Mouse (Mus musculus) cerebellum, adult 9-10 months (tissue): ENCODE measurements around the gene Vti1a.

ENCODE experiments used
- DNase-seq: peaks from one replicate; pipeline ENCODE4 v3.0.0; 2022

Gene Vti1a

DNA sequence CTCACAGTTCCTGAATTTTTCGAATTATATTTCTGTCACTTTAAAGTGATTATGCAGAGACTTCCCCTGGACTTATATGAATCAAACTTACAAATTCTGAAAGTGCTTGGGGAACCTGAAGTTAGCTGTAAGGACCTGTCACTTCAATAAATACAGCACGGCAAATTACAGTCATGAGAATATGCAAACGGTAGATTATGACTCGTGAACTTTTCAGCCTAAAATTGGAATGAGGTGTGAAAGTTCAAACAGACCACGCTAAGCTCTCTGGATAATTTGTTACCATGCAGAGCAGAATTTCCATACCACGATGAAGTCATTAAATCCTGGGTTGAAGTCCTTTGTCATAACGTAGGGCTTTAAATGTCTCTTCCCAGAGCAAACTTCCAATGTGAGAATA, 66.7 kb downstream of the Vti1a start:
- DNase-seq, result no peak

DNA sequence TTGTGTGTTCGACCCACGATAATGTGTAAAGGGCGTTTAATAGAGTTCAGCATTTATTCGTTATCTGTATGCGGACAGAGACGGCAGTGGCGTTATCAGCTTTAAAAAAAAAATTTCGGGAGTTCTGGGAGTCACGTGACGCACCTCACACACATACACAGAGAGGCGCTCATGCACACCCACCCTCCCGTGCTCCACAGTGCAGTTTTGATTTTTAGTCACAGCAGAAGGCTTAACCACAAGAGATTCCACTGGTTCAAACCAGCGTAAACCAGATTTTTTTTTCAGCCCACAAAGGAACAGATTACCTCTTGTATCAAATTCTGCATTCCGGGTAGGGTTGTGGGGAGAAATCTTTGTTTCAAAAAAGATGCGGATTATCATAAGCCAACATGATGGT, 68.5 kb downstream of the Vti1a start:
- DNase-seq, result no peak

DNA sequence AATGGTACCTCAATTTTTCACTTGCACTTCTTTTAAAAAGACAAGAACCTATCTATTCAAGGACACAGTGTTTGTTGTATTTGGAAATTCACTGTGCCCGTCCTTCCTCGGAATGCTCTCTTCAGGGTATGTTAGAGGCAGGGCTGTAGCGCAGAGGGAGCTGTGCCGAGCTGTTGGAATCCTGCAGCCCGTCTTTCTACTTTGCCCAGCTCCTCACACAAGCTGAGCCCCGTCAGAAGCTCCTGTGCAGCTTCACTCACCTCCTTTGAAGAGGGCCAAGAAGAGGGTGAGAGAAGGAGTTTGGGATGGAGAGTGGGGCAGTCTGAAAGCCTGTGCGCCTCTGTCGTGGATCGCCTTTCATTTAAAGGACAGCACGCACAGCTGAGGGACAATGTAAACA, 72.9 kb downstream of the Vti1a start:
- no peak for DNase-seq

GRCm38 (mm10) chr19:55390323-55390722, 74.2 kb downstream of the Vti1a start:
- DNase-seq, result no peak

- no peak for DNase-seq
These were observed 85.5 kb downstream of the Vti1a start for GRCm38 (mm10) chr19:55401638-55402037.

DNA sequence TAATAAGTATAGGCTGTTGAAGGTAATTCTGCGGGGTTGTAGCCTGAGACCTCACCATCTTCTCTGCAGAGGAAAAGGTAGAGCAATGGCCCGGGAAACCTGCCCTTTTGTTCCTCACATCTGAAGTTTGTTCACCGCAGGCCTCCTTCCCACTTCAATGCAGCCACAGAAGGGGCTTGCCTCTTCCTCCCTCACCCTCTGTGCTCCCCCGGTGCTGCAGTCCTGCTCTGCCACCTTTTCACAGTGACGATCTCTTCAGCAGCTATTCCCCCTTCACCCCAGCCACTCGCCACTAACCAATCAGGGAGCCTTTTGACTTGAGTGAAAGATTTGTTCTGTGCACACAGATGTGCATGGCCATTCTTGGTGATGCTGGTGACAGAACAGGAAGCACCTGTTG, 92.4 kb downstream of the Vti1a start:
- no peak for DNase-seq

DNA sequence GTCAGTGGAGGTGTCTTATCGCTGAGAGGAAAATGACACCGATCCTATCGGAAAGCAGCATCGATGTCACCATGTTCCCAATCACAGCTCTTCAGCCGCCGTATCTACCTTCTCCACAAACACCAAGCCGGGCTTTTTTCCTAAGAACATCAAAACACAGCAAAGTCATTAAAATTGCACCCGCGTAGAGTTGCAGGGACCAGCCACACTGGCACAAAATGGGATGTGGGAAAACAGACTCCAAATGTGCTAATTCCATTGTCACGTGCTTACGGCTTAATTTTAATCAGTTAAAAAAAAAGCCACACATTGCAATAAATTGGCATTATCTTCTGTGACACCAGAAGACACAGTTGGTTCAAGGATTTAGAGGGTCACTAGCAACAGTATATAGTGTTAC, 95.3 kb downstream of the Vti1a start:
- no peak for DNase-seq

DNA sequence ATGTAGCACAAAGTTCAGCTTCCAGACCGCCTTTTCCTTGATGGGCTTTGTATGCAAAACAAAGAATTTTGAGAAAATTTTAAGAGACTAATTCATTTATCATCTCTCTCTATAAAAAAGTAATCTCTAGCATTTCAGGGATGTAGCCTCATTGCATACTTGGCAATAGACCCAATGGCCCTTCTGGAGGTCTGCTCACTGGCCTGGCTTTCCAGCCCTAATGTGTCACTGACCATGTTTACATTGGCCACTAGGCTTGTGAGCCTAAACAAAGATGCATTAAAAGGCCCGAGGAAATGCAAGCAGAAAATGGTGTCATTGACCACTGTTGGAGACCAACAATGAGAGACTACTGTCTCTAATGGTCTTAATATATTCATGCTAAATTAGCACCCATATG, 95.8 kb downstream of the Vti1a start:
- DNase-seq, result no peak

GRCm38 (mm10) chr19:55414050-55414449, 98.0 kb downstream of the Vti1a start:
- DNase-seq, result no peak

GRCm38 (mm10) chr19:55418756-55419155, 102.7 kb downstream of the Vti1a start:
- DNase-seq, result no peak

DNA sequence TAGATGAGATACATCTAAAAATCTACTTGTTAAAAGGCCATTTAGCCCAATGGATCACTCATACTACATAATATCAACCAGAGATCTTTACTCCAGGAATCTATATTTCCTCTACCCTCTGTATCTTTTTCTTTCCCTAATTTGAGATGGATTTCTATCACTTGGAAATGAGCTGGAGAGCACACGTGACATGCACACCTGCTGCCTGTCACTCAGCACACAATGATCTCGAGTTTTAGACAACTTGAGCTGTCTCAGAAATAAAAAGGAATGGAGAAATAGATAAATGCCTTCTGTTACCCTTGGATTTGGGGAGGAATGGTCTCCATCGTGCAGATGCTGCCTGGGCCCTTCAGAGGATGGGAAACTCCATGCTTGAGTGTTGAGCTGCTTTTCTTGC, 103.9 kb downstream of the Vti1a start:
- no peak for DNase-seq

DNA sequence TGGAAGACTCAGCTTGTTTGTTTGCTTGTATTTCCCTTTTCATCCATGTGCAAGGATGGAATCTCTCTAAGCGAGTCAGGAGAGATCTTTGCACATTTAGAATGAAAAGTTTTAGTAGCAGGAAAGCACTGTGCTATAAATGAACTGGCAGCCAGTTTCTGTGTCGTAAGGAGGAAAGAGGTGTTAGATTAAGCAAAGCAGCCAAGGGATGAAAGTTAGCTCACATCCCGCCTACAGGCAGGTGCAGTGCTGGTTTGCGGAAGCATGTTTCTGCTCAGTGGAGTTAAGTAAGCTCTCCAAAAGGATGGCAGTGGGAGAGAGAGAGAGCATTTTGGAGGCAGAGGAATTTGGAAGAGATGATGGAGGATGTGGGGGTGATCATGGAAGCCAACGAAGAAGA, 105.7 kb downstream of the Vti1a start:
- no peak for DNase-seq

- DNase-seq, result peak; percentile 15
These were observed 106.4 kb downstream of the Vti1a start for GRCm38 (mm10) chr19:55422311-55423064.

DNA sequence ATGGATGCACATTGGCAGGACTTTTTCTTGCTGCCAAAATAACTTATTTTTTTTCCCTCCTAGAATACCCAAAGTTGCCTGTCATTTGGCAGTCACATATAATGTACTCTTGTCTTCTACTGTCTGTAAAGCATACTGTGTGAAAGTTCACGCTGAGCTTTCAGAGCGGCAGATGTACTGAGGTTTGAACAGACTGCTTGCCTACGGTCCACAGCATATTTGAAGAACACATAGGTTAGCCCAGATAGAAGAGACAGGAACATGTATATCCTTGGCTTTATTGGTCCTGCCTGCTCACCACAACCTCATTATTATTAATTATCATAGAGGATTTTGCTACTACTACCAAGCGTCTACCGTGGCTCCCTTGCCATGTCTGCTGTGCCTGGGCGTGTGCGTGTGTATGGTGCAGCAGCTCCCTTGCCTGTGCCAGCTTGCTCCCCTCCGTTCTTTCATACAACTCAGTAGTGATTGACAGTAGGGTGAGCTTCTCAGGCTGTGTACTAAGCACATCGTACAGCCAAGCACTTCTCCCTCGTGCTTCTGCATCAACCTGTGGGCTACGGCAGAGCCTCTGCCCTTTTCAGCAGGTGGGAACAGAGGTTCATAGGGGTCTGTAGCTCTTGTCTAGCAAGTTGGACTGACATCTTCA, 107.1 kb downstream of the Vti1a start:
- DNase-seq, result no peak

DNA sequence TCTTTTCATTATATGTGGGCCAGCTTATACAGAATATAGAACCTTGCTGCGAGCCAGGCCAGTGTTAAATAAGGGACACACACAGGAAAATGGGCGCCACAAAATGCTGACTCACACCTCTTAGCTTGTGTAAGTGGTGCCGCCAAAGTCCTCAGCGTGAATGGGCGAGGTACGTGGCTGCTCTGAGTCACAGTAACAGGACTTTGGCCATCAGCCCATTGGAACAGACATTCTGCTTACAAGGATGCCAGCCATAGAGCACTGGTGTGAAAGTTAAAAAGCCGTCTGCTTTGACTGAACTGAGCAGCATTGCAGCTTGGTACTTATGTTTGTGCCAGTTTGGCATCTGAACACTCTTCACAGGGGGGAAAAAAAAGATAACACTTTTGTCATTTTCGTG, 107.9 kb downstream of the Vti1a start:
- DNase-seq, result peak; percentile 90

DNA sequence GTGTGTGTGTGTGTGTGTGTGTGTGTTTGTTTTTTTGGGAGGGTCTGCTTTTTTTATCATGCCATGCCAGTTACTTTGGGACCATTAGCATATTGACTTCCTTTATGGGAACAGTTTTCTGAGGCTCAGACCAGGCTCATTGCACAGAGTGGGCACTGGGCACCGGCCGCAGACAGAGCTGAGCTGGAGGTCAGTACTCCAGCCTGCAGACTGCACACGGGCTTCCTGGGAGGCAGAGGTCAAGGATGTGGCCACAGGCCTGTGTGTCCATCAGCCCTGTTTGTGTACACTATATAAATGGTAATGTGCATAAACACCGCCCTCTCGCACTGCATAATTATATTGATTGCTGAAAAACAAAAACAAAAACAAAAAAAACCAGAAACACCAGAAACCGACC, 108.4 kb downstream of the Vti1a start:
- no peak for DNase-seq

DNA sequence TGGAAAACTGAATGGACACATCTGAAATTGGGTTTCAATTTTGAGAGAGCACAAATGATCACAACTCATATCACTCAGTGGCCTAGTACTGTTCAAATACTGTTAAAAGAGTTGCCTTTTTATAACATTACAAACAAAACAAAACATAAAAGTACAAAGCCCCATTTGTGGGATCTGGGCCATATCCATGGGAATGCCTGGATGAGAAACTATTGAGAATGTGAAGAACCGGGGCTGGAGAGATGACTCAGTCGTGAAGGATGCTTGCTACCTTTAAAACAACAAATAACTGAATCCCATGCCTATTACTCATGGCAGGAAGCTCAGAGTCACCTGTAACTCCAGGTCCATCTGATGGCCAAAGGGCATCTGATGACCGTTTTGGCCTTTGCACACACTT, 124.2 kb downstream of the Vti1a start:
- no peak for DNase-seq

- no peak for DNase-seq
These were observed 127.5 kb downstream of the Vti1a start for GRCm38 (mm10) chr19:55443618-55444017.

- DNase-seq, result no peak
These were observed 133.0 kb downstream of the Vti1a start for GRCm38 (mm10) chr19:55449084-55449483.

DNA sequence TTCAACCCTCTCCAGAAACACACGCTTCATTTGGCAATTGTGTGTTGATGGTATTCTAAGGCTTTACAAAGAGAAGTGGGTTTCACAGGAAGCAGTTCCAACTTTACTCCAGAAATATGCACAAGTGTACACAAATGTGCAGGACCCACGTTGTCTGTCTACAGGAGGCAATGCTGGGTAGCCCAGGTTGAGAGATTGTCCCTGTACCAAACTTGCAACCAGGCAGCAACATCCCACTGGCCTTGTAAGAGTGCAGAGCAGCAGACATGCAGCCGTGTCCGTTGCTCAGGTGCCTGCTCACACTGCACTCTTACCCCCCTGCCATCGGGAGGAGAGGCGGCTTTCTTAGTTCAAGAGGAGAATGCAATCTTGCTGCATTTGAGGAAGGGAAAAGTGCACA, 133.4 kb downstream of the Vti1a start:
- DNase-seq, result no peak

DNA sequence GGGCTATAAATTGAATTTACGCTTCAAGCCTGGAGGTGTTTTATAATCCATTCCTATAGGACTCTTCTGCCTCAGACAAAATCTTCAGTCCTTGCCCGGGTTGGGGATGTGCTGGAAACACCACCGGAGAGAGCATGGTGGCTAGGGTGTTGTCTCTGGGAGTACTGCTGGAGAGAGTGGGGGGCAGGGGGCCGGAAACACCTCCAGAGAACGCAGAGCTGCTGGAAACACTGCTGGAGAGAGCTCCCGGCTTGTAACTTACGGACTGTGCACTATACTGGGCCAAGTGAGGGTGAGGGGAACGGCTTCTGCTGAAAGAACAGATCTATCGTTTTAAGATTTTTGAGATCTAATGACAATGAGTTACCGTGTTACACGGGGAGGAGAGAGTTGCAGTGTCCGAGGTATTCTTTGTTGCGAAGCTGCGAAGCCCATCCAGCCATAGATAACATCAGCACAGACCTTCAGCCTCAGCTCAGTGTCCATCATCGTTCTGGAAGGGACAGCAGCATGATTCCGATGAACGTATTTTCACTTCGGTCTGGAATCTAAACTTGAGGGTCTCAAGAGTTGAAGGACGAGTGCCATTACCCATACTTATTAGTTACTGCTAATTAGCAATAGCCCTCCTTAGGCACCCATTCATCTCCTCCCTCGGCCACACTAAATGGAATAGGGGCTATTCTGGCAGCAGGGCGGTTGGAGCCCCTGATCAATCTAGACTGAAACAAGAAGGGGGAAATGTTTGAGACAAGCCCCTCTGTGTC, 140.4 kb downstream of the Vti1a start:
- DNase-seq, result no peak

DNA sequence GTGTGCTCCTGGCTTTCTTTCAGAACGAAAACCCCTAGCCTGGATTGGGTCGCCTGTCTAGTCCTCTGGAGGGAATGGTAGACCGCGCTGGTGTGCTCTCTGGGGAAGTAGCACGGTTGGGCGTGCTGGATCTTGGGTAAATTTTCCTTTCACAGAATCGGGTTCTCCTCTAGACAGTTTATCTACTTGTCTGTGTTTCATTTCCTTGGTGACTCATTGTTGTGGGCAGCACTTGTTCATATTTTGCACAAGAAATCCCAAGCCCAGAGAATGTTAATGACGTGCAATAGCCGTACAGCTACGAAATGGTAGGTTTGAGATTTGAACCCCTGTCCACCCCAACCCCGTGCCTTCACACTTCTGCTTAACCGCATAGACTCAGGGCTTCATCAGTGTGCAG, 145.9 kb downstream of the Vti1a start:
- DNase-seq, result no peak

GRCm38 (mm10) chr19:55463670-55464069, 147.6 kb downstream of the Vti1a start:
- DNase-seq, result no peak
